Mouse (Mus musculus) cerebellum, adult 2 months (tissue): ENCODE data around the gene Grhl1.

Experiments
- CTCF ChIP-seq: fragments of 200-500 bp; IDR thresholded peaks from 2 replicates; pipeline ENCODE4 v1.5.1; 2011; ENCODE audit warnings: low read depth, mild to moderate bottlenecking, control low read depth, low read length, moderate library complexity, borderline replicate concordance; ENCODE audit not compliant: insufficient read depth
- POLR2A ChIP-seq: fragments of 200-500 bp; IDR thresholded peaks from 2 replicates; pipeline ENCODE4 v1.6.1; 2011; ENCODE audit warnings: low read length, control low read depth, borderline replicate concordance; ENCODE audit not compliant: insufficient read depth

GRCm38 (mm10) chr12:24552531-24552930, 19.6 kb upstream of the Grhl1 start:
- TF ChIP-seq CTCF (no peak), POLR2A (no peak)
